Mouse (Mus musculus) hematopoietic multipotent progenitor cell, adult 10-12 weeks (in vitro differentiated cells): ENCODE measurements around the gene Gm10282. TPM values are rescaled to one million over a fixed set of nuclear protein-coding genes. Genes with fewer than 3 reads are reported as not detected.

Experiments used
- polyA plus RNA-seq: library from polyadenylated mRNA; stranded (reverse); fragments of >175 nt; gene quantifications from 2 replicates; pipeline ENCODE4 v1.2.3, GENCODE M21; 2012; ENCODE audit warnings: low replicate concordance

Gene Gm10282
- polyA plus RNA-seq, result 27.7 and 49.2 TPM in 2 replicates

DNA sequence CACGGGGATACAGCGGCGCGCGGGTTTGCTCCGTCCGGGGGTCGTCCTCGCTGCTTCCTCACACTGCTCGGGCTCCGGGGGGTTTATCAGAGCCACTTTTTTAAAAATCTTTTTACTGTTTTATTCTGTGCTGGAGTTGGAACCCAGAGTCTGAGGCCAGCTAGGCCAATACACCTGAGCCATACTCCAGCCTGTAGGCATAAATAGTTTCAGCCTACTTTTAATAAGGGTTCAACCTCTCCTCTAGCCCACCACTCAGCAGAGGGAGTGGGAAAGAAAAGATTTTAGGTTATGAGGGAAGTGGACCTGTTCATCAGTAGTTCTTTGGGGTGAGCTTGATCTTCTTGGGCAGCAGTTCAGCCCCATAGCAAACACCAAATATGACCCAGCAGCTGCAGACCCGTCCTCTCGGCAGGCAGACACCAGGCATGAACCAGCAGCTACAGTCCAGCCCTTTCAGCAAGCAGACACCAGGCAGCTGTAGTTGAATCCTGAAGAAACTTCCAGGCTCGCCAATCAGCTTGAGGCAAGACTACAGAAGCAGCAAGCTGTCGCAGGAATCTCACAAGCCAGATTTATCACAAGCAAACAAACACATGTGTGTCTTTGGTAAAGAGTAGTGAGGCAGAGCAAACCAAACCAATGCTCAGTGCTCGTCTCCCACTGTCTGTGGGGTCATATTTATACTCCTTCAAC is at the start of gene Gm10282:
Gm10282 (minus strand) TSS at position 51 of the 696 bp plus-strand sequence.

GRCm38 (mm10) chr8:72318801-72319322 is 13.8 kb upstream of the Gm10282 start, which contains the start of gene Klf2:
Gene Klf2 (plus strand): TSS chr8:72319033.

Other genes with a start within 250 kb of the Gm10282 start
- 0.02 TPM in 1 of 2 replicates, not detected in the other for gene Olfr373, start 222.1 kb downstream of the Gm10282 start, polyA plus RNA-seq
- gene Olfr374, start 198.2 kb downstream of the Gm10282 start, polyA plus RNA-seq, result 0.03 TPM in 1 of 2 replicates, not detected in the other
- gene Tpm4, start 170.3 kb downstream of the Gm10282 start, polyA plus RNA-seq, result 99.2 and 159 TPM in 2 replicates
- 40.5 and 70.4 TPM in 2 replicates for gene Rab8a, start 144.1 kb downstream of the Gm10282 start, polyA plus RNA-seq
- 17.8 and 47.2 TPM in 2 replicates for gene Hsh2d, start 115.6 kb downstream of the Gm10282 start, polyA plus RNA-seq
- 0.17 TPM in 1 of 2 replicates, not detected in the other for gene Cib3, start 92.4 kb downstream of the Gm10282 start, polyA plus RNA-seq
- gene Gm11034, start 91.6 kb downstream of the Gm10282 start, polyA plus RNA-seq, result not detected in 2 replicates
- 65.6 and 77.9 TPM in 2 replicates for gene Fam32a, start 85.5 kb downstream of the Gm10282 start, polyA plus RNA-seq
- 236 and 295 TPM in 2 replicates for gene Ap1m1, start 65.2 kb downstream of the Gm10282 start, polyA plus RNA-seq
- gene Klf2, start 13.8 kb upstream of the Gm10282 start, polyA plus RNA-seq, result 711 and 2,389 TPM in 2 replicates
- 10.6 and 23.1 TPM in 2 replicates for gene Eps15l1, start 116.2 kb upstream of the Gm10282 start, polyA plus RNA-seq
- not detected in 2 replicates for gene Calr3, start 138.6 kb upstream of the Gm10282 start, polyA plus RNA-seq
- gene 1700030K09Rik, start 138.6 kb upstream of the Gm10282 start, polyA plus RNA-seq, result 2.7 and 3.9 TPM in 2 replicates
- gene Cherp, start 170.0 kb upstream of the Gm10282 start, polyA plus RNA-seq, result 153 and 205 TPM in 2 replicates
- 12.6 and 14.4 TPM in 2 replicates for gene Slc35e1, start 187.4 kb upstream of the Gm10282 start, polyA plus RNA-seq
- 22.7 and 52.1 TPM in 2 replicates for gene Med26, start 243.0 kb upstream of the Gm10282 start, polyA plus RNA-seq